Mouse (Mus musculus) layer of hippocampus, postnatal 25 days (tissue): ENCODE data around the gene Fank1. TPM values are rescaled to one million over a fixed set of nuclear protein-coding genes. Genes with fewer than 3 reads are reported as not detected.

ENCODE experiments used
- DNase-seq, 2 experiments: peaks; one replicate each; pipeline ENCODE4 v3.0.0; 2022; ENCODE audit warnings: mixed read lengths in 2 of 2, low spot score in 1 of 2; ENCODE audit errors: extremely low spot score in 1 of 2
- total RNA-seq, 2 experiments: library from RNA; stranded (reverse); gene quantifications; 2 replicates each; pipeline ENCODE4 v1.2.3; 2021

Gene Fank1
- total RNA-seq, 2 experiments from 2014 or later: 2.4 to 2.7 TPM

DNA sequence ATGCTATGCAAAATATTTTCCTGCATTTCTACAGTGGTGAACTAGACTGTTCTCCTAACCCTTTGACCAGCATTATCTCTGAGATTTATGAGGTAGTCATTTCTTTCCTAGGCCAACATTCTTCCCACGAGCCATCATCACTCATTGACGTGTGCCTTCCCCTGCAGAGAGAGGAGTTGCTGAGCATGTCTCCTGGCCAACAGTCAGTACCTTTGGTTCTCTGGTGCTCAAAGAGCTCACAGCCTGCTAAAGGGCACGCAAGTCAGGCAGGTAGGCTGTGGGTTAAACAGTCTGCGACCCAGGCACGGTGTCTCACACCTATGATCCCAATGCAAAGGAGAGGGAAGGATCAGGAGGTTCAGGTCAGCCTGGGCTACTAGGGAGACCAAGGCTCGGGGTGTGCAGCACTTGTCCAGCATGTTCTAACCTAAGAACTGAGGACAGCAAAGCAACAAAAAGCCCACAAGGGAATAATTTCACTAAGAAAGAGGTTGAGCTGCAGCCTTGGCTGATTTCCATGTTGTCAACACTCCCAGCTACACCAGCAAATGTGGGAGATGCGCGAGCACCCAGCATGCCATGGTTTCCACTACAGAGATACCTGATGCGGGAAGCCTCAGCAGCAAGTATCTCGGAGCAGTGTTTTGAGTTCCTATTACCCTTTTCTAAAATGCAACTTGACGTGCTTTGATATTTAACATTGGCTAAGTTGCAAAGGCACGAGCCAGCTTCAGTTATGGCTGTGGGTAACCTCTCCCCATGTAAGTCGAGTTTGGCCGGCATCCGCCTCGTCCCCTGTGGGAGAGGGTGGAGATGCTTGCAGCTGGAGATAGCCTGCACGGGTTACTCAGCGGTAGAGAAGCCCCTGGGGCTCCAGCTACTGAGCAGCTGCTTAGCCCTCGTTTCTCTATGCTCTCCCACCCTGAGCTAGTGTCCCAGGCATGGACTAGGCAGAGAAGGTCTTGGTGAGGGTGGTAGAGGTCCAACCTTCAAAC, 112.6 kb downstream of the Fank1 start:
- no peak for DNase-seq

DNA sequence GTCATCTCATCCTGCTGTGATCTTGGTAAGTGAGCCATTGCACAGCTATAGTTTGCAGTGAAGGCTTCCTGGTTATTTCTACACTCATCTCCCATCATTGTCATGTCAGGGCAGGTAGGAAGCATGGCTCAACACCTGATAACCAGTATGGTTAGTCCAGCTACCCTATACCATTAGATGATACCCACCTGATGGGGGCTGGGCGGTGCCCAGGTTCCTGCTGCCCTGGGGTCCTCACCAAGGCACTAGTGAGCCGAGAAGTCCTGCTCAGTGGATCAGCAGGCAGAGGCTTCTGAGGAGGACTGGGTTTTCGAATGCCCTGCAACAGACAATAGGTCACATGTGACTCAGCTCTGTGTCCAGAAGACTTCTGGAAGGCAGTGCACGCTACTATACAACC, 113.3 kb downstream of the Fank1 start:
- no peak for DNase-seq

DNA sequence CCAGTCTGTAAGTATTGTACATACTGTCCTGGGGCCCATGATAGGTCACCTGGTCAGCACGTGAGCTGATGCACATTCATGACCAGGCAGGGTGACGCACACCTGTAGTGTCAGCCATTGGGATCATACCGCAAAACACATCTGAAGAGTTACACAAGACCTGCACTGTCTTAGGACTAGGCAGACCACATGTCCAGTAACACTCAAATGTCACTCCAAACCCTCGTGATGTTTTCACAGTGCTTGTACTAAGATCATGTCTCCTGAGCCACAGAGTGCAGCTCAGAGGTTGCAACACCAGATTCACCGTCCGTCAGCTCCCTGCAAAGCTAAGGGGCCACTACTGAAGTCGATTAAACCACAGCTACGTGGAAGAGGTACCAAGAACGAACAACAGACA, 114.6 kb downstream of the Fank1 start:
- DNase-seq: no peak

DNA sequence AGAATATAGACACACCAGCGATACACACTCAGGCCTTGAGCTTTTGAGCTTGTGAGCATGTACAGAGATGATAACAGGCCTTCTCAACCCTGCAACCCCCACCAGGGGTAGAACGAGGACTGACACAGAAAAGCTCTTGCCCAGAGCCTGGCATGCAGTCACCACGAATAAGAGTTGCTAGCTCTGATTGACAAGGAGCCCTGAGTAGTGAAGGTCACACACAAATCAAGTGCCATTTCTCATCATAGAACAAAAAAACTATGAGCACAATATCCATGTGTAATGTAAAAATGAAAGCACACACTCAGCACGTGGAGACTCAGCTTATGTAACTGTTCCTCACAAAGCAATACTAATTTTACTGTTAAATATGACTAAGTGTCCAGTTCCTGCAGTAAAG, 115.1 kb downstream of the Fank1 start:
- no peak for DNase-seq

- no peak for DNase-seq
Measured at GRCm38 (mm10) chr7:133899391-133899790, 122.7 kb downstream of the Fank1 start.

DNA sequence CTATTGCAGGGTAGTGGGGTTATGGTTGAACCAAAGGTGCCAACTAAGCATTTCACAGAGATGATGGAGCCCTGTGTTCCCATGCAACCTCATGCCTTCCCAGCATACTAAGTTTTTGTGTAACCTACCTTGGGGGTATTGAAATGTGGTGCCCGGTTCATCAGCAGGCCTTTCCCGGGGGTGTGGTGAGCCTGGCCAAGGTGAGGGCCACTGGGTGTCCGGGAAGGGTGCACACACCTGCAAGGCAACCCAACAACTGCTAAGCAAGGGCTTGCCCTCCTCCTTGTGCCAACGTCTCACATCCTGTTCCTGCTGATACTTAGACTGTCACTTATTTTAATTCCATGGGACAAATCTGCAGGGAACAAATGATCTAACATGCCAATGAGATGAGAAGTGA, 132.3 kb downstream of the Fank1 start:
- no peak for DNase-seq

GRCm38 (mm10) chr7:133909833-133910375, 133.2 kb downstream of the Fank1 start:
- no peak for DNase-seq

DNA sequence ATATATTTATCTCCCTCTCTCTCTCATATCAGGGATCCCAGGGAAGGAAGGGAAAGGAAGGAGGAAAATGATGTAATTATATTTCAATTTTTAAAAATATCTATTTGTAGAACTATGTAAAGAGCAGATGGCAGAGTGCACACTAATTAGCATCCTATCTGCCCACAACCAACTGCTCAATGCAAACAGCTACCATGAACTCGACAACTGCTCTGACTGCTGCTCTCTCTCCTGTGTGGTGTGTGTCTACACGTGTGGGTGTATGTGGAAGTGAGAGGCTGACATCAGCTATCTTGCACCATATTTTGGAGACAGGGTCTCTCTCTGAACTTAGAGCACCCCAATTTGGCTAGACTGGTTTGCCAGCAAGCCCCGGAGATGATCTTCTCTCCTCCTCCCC, 135.2 kb downstream of the Fank1 start:
- no peak for DNase-seq

DNA sequence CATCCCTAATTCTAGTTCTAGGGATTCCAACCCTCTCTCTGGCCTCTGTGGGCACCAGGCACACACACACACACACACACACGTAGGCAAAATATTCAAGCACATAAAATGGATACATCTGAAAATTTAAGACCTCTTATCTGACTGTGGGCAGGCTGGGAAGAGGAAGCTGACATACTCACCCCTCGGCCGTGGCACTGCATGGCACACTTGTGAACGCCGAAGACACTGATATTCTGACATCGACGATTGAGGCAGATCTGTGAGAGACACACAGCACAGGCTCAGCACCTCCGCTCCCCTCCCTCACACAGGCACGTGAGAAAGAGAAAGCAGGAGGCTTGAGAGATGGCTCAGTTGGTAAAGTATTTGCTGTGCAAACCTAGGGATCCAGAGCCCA, 139.6 kb downstream of the Fank1 start:
- no peak for DNase-seq

GRCm38 (mm10) chr7:133919306-133919705, 142.6 kb downstream of the Fank1 start:
- DNase-seq: no peak

- DNase-seq: peak in 1 of 2 experiments; percentile 12
Measured at GRCm38 (mm10) chr7:133919918-133920317, 143.3 kb downstream of the Fank1 start.

- no peak for DNase-seq
Measured at GRCm38 (mm10) chr7:133920724-133921123, 144.1 kb downstream of the Fank1 start.

DNA sequence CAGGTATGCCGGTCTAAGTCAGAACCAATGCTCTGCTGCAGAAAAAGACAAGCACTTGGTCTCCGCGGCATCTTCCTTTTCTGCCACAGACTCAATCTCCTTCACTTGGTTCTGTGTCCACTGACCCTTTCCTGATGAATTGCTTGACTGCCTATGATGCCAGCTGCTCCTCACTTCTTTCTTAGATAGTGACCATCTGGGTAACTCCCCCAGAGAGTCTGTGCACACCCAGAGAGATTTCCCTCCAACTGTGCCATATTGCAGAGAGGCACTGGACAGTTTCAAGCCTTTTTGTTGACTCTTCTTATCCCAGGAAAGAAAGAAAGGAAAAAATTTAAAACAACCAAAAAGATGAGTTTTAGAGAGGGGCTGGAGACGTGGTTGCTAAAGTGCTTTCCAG, 144.6 kb downstream of the Fank1 start:
- DNase-seq: no peak

DNA sequence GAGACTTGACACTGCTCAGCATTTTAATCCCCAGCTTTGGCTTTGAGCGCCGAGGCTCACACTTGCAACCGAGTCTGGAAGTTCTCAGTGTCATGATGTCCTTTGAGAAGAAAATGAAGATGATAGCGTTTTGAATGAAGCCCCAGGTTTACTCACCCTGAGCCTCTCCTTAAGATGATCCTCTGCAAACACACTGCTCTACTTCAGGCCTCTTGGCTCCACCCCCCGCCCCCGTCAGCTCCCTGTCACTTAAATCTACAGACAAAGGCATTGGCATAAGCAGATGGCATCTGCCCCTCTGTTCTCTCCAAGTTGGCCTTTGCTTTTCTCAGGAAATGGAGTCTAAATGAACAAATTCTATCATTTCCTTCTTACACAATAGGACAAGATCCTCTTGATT, 147.3 kb downstream of the Fank1 start:
- no peak for DNase-seq

DNA sequence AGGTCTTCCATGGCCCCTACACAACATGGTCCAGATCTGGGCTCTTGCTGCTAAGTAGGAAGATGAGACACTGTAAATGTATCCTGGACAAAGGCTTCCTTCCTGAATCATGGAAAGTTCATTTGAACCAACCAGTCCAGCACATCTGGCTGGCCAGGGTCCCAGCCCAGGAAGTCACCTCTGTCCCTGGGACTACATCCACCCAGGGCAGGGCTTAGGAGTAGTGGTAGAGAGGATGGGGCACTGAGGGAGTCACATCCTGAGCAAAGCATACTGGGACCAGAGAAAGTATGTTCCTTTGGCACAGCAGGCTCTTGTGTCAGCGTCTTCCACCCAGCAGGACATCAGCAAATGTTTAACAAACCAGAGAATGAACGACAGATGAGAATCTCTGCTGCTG, 149.1 kb downstream of the Fank1 start:
- no peak for DNase-seq

DNA sequence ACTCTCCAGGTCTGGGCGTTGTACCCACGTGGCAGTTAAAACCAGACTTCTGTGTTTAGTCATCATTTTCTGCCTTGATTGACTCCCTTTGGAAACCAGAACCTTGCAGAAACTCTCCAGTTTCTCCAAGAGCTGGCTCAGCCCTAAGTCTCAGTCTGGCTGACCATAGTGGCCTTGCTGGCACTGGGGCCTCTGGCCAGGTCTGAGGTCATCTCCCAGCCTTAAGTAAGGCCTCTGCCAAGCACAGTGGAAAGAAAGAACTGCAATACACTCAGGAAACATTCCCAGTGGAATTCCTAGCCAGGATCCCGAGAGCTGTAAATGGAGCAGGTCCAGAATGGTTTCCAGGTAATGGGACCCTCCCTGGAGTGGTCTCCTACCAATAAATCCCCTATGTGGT, 152.3 kb downstream of the Fank1 start:
- DNase-seq: no peak

Other genes starting within 250 kb of the Fank1 start
- not detected for gene Tex36, start 174.7 kb upstream of the Fank1 start, total RNA-seq
- 10 to 100 TPM; 23.9 to 29.1 TPM for gene Edrf1, start 139.3 kb upstream of the Fank1 start, total RNA-seq
- under 1 TPM in 1 of 2 experiments, not detected in 1; 0.38 TPM for gene Mmp21, start 96.8 kb upstream of the Fank1 start, total RNA-seq
- gene Bccip, start 67.5 kb upstream of the Fank1 start, total RNA-seq: 10 to 100 TPM; 58.0 to 60.2 TPM
- gene Uros, start 66.8 kb upstream of the Fank1 start, total RNA-seq: 10 to 100 TPM; 17.8 to 18.1 TPM
- 10 to 100 TPM; 39.5 to 44.2 TPM for gene Dhx32, start 5.9 kb downstream of the Fank1 start, total RNA-seq